Mouse (Mus musculus): ENCODE data around the gene Maco1. TPM values are rescaled to one million over a fixed set of nuclear protein-coding genes. Genes with fewer than 3 reads are reported as not detected.

Gene Maco1
- polyA plus RNA-seq, 1 experiment: 50.0 TPM

DNA sequence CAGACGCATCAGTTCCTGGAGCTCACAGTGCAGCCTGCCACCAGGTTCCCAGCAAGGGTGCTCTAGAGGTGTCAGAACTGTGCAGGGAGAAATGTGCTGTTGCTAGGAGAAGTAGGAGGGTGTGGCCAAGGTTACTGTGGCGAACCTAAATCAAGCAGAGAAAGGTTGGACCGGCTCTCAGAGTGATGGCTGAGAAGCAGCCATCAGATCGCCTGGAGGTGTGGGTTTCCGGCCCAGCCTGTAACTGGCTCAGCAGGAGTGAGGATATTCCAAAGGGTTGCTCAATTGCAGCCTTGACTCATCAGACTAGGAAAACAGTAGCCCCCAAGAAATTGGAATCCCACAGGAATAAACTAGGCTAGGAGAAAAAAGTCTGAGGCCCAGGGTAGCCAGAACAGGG, 3.4 kb upstream of the Maco1 start:
- TF ChIP-seq POLR2A (IDR thresholded peaks at IDR 0.05; ENCODE audit: insufficient read depth, low read length) (no peak), EP300 (IDR thresholded peaks at IDR 0.05; ENCODE audit: insufficient read depth, low read depth, low read length) (peak; percentile 86)

GRCm38 (mm10) chr4:134856056-134856455, 2.9 kb upstream of the Maco1 start:
- no peak overlapping the region for H3K9ac ChIP-seq (ENCODE audit: low read depth, poor library complexity, severe bottlenecking)
- H3K27ac ChIP-seq (ENCODE audit: insufficient read depth, low read length): peak overlapping the region; percentile 88
- no peak overlapping the region for H3K4me3 ChIP-seq (ENCODE audit: low read depth, low read length)
- H3K4me1 ChIP-seq (ENCODE audit: control insufficient read depth, insufficient read depth, low read length): peaks cover 11% of the 10 kb centered on the region
- H3K9me3 ChIP-seq (replicated peaks; ENCODE audit: control insufficient read depth, insufficient read depth, low read length, poor library complexity, severe bottlenecking): no peaks in the 10 kb centered on the region
- H3K27me3 ChIP-seq (ENCODE audit: control insufficient read depth, insufficient read depth, low read length, poor library complexity, severe bottlenecking): no peaks in the 10 kb centered on the region
- no peak for TF ChIP-seq CTCF (IDR thresholded peaks at IDR 0.05; ENCODE audit: low read depth, low read length)
- no peak for TF ChIP-seq POLR2A (IDR thresholded peaks at IDR 0.05; ENCODE audit: insufficient read depth, low read length)
- no peak for TF ChIP-seq EP300 (IDR thresholded peaks at IDR 0.05; ENCODE audit: insufficient read depth, low read depth, low read length)
- H3K36me3 ChIP-seq (ENCODE audit: control insufficient read depth, insufficient read depth, low read length, poor library complexity, severe bottlenecking): no peaks in the 10 kb centered on the region

More for the DNA sequence above, 3.4 kb upstream of the Maco1 start:
- Histone ChIP-seq H3K9me3 (replicated peaks; ENCODE audit: control insufficient read depth, insufficient read depth, low read length, poor library complexity, severe bottlenecking) (no peaks in the 10 kb centered on the region), H3K4me1 (ENCODE audit: control insufficient read depth, insufficient read depth, low read length) (peaks cover 11% of the 10 kb centered on the region), H3K9ac (ENCODE audit: low read depth, poor library complexity, severe bottlenecking) (no peak overlapping the region), H3K27me3 (ENCODE audit: control insufficient read depth, insufficient read depth, low read length, poor library complexity, severe bottlenecking) (no peaks in the 10 kb centered on the region), H3K36me3 (ENCODE audit: control insufficient read depth, insufficient read depth, low read length, poor library complexity, severe bottlenecking) (no peaks in the 10 kb centered on the region), H3K27ac (ENCODE audit: insufficient read depth, low read length) (peak overlapping the region; percentile 88), H3K4me3 (ENCODE audit: low read depth, low read length) (no peak overlapping the region)

DNA sequence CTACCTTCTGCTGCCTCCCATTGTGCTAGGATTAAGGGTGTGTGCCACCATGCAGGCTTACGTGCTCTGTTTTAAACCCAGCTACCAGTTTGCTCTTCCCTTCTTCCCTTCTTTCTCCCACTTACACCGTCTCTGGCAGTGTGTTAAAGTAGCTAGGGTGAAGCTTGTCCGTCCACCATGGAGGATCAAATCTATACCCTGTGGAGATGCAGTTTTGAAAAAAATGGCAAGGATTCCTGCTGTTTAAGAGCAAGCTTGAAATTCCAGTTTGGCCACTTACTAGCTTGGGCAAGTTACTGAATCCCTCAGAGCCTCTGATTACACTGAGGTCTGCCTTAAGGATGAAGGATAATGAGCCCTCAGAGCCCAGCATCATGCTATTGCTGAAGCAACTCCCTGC, 2.2 kb upstream of the Maco1 start:
- Histone ChIP-seq H3K27me3 (ENCODE audit: control insufficient read depth, insufficient read depth, low read length, poor library complexity, severe bottlenecking) (no peaks in the 10 kb centered on the region), H3K9ac (ENCODE audit: low read depth, poor library complexity, severe bottlenecking) (0 out of 2 replicates have a peak overlapping the region, but pooled peaks have one; percentile 8), H3K9me3 (replicated peaks; ENCODE audit: control insufficient read depth, insufficient read depth, low read length, poor library complexity, severe bottlenecking) (no peaks in the 10 kb centered on the region), H3K4me3 (ENCODE audit: low read depth, low read length) (no peak overlapping the region), H3K36me3 (ENCODE audit: control insufficient read depth, insufficient read depth, low read length, poor library complexity, severe bottlenecking) (no peaks in the 10 kb centered on the region), H3K4me1 (ENCODE audit: control insufficient read depth, insufficient read depth, low read length) (peaks cover 13% of the 10 kb centered on the region), H3K27ac (ENCODE audit: insufficient read depth, low read length) (peak overlapping the region; percentile 88)
- TF ChIP-seq CTCF (IDR thresholded peaks at IDR 0.05; ENCODE audit: low read depth, low read length): no peak
- no peak for TF ChIP-seq EP300 (IDR thresholded peaks at IDR 0.05; ENCODE audit: insufficient read depth, low read depth, low read length)
- no peak for TF ChIP-seq POLR2A (IDR thresholded peaks at IDR 0.05; ENCODE audit: insufficient read depth, low read length)

- H3K27ac ChIP-seq (ENCODE audit: insufficient read depth, low read length): peak overlapping the region; percentile 48
These were observed 716 bp upstream of the Maco1 start for GRCm38 (mm10) chr4:134853637-134854485.

GRCm38 (mm10) chr4:134852438-134853255, 498 bp downstream of the Maco1 start:
- Histone ChIP-seq H3K4me1 (ENCODE audit: control insufficient read depth, insufficient read depth, low read length) (peaks cover 11% of the 10 kb centered on the region), H3K4me3 (ENCODE audit: low read depth, low read length) (peak overlapping the region; percentile 85), H3K27me3 (ENCODE audit: control insufficient read depth, insufficient read depth, low read length, poor library complexity, severe bottlenecking) (no peaks in the 10 kb centered on the region), H3K36me3 (ENCODE audit: control insufficient read depth, insufficient read depth, low read length, poor library complexity, severe bottlenecking) (0 out of 2 replicates have a peak, but pooled peaks cover 3% of the 10 kb centered on the region), H3K9me3 (replicated peaks; ENCODE audit: control insufficient read depth, insufficient read depth, low read length, poor library complexity, severe bottlenecking) (no peaks in the 10 kb centered on the region), H3K27ac (ENCODE audit: insufficient read depth, low read length) (no peak overlapping the region), H3K9ac (ENCODE audit: low read depth, poor library complexity, severe bottlenecking) (peak overlapping the region; percentile 98)
- TF ChIP-seq EP300 (IDR thresholded peaks at IDR 0.05; ENCODE audit: insufficient read depth, low read depth, low read length): no peak
- no peak for TF ChIP-seq POLR2A (IDR thresholded peaks at IDR 0.05; ENCODE audit: insufficient read depth, low read length)
- TF ChIP-seq CTCF (IDR thresholded peaks at IDR 0.05; ENCODE audit: low read depth, low read length): no peak

More at GRCm38 (mm10) chr4:134853637-134854485, 716 bp upstream of the Maco1 start:
- TF ChIP-seq EP300 (IDR thresholded peaks at IDR 0.05; ENCODE audit: insufficient read depth, low read depth, low read length) (no peak), POLR2A (IDR thresholded peaks at IDR 0.05; ENCODE audit: insufficient read depth, low read length) (peak; percentile 18), CTCF (IDR thresholded peaks at IDR 0.05; ENCODE audit: low read depth, low read length) (no peak)
- 0 out of 2 replicates have a peak, but pooled peaks cover 3% of the 10 kb centered on the region for H3K36me3 ChIP-seq (ENCODE audit: control insufficient read depth, insufficient read depth, low read length, poor library complexity, severe bottlenecking)
- H3K27me3 ChIP-seq (ENCODE audit: control insufficient read depth, insufficient read depth, low read length, poor library complexity, severe bottlenecking): no peaks in the 10 kb centered on the region
- H3K9ac ChIP-seq (ENCODE audit: low read depth, poor library complexity, severe bottlenecking): peak overlapping the region; percentile 54
- H3K9me3 ChIP-seq (replicated peaks; ENCODE audit: control insufficient read depth, insufficient read depth, low read length, poor library complexity, severe bottlenecking): no peaks in the 10 kb centered on the region
- peak overlapping the region; percentile 97 for H3K4me3 ChIP-seq (ENCODE audit: low read depth, low read length)
- peaks cover 13% of the 10 kb centered on the region for H3K4me1 ChIP-seq (ENCODE audit: control insufficient read depth, insufficient read depth, low read length)

All from ES-Bruce4 (cell line).